Mouse (Mus musculus) cerebellum, postnatal 25 days (tissue): Measurements from ENCODE around the gene Sema6b.

Experiments
- DNase-seq, 2 experiments: peaks; one replicate each; pipeline ENCODE4 v3.0.0; 2021; ENCODE audit warnings: mixed read lengths in 2 of 2

The Sema6b gene

GRCm38 (mm10) chr17:56139858-56140595, at the start of gene Sema6b:
Gene Sema6b, minus strand, starts transcription at chr17:56140343.
- DNase-seq: peak; percentile 90 to 93

- peak; percentile 45 to 55 for DNase-seq
Measured at GRCm38 (mm10) chr17:56185281-56186141, 45.4 kb upstream of the Sema6b start.

- DNase-seq: peak; percentile 95 to 98
Measured at GRCm38 (mm10) chr17:56183658-56184103, 43.5 kb upstream of the Sema6b start, which contains the start of gene Mydgf. Gene Mydgf, minus strand, starts transcription at chr17:56183920.

GRCm38 (mm10) chr17:56182975-56183657, 43.0 kb upstream of the Sema6b start:
- DNase-seq: no peak

GRCm38 (mm10) chr17:56175416-56175815, 35.3 kb upstream of the Sema6b start:
- DNase-seq: no peak

- no peak for DNase-seq
Measured at GRCm38 (mm10) chr17:56173401-56174046, 33.4 kb upstream of the Sema6b start.

- no peak for DNase-seq
Measured at GRCm38 (mm10) chr17:56171881-56172280, 31.7 kb upstream of the Sema6b start.

- DNase-seq: no peak
Measured at GRCm38 (mm10) chr17:56171456-56171855, 31.3 kb upstream of the Sema6b start.

- DNase-seq: no peak
Measured at GRCm38 (mm10) chr17:56170636-56171035, 30.5 kb upstream of the Sema6b start.

GRCm38 (mm10) chr17:56169830-56170229, 29.7 kb upstream of the Sema6b start:
- DNase-seq: no peak

- DNase-seq: no peak
Measured at GRCm38 (mm10) chr17:56165671-56166070, 25.5 kb upstream of the Sema6b start.

GRCm38 (mm10) chr17:56164510-56164909, 24.4 kb upstream of the Sema6b start:
- peak in 1 of 2 experiments; percentile 40 for DNase-seq

- no peak for DNase-seq
Measured at GRCm38 (mm10) chr17:56163523-56164102, 23.5 kb upstream of the Sema6b start.

GRCm38 (mm10) chr17:56162231-56162774, 22.2 kb upstream of the Sema6b start, which contains the start of gene Tnfaip8l1:
Gene Tnfaip8l1, plus strand, starts transcription at chr17:56162477.
- DNase-seq: peak; percentile 92 to 96

- peak; percentile 62 to 75 for DNase-seq
Measured at GRCm38 (mm10) chr17:56159729-56160128, 19.6 kb upstream of the Sema6b start.

- DNase-seq: peak; percentile 52 to 67
Measured at GRCm38 (mm10) chr17:56153643-56154042, 13.5 kb upstream of the Sema6b start.

- no peak for DNase-seq
Measured at GRCm38 (mm10) chr17:56149897-56150296, 9.8 kb upstream of the Sema6b start.

- DNase-seq: no peak
Measured at GRCm38 (mm10) chr17:56148790-56149618, 8.9 kb upstream of the Sema6b start.

- DNase-seq: no peak
Measured at GRCm38 (mm10) chr17:56148280-56148679, 8.1 kb upstream of the Sema6b start.

- no peak for DNase-seq
Measured at GRCm38 (mm10) chr17:56147420-56147819, 7.3 kb upstream of the Sema6b start.

GRCm38 (mm10) chr17:56146131-56146530, 6.0 kb upstream of the Sema6b start:
- no peak for DNase-seq
